Mouse (Mus musculus): ENCODE measurements around the gene Cpeb4.

The Cpeb4 gene

GRCm38 (mm10) chr11:31846771-31847468, 25.1 kb upstream of the Cpeb4 start:
- in situ Hi-C loops (cut with MseI, MboI) = no loop called here

- in situ Hi-C loops (cut with MseI, MboI) = no loop called here
Measured at GRCm38 (mm10) chr11:31847469-31847805, 24.6 kb upstream of the Cpeb4 start.

GRCm38 (mm10) chr11:31848725-31849124, 23.3 kb upstream of the Cpeb4 start:
- in situ Hi-C loops (cut with MseI, MboI) = no loop called here

DNA sequence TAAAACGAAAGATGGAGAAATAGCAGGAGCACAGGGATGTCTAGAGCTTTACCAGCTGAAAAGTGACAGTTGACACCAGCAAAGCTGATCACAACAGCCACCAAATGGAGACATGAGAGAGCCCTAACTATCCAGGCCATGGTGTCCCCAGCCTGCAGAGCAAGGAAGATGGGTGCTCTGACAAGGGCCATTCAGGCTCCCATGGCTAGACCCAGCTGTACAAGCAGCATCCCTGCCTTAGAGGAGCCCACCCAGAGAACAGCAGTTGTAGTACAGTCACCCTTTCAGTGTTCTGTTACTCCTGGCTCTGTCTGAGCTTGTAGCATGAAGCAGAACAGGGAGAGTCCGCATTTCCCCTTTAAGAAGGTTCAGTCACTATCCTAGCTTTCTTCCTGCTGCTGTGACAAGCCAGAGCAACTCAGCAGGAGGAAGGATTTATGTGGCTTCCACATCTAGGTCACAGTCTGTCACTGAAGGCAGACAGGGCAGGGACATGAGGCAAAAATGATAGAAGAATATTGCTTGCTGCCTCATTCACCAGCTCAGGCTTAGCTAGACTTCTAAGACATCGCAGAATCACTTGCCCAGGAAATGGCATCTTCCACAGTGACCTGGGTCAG, 21.7 kb upstream of the Cpeb4 start:
- in situ Hi-C loops (cut with MseI, MboI) = no loop called here

DNA sequence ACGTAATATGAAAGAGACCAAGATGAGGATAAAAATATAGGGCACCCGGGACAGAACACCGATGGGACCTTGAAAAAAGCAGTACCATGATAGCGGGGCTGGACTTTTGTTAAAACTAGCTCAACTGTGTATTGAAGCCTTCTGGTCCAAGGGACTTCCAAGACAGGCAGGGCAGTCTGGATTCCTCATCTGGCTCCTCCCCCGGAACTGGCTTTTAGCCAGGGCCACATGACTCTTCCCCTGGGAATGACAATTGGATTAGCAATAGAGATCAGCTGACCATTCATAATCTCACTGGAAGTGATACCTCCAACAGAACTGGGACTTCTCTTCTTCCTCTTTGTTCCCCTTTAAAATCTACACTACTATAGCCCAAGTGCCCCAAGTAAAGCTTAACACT, 21.0 kb upstream of the Cpeb4 start:
- in situ Hi-C loops (cut with MseI, MboI) = no loop called here

DNA sequence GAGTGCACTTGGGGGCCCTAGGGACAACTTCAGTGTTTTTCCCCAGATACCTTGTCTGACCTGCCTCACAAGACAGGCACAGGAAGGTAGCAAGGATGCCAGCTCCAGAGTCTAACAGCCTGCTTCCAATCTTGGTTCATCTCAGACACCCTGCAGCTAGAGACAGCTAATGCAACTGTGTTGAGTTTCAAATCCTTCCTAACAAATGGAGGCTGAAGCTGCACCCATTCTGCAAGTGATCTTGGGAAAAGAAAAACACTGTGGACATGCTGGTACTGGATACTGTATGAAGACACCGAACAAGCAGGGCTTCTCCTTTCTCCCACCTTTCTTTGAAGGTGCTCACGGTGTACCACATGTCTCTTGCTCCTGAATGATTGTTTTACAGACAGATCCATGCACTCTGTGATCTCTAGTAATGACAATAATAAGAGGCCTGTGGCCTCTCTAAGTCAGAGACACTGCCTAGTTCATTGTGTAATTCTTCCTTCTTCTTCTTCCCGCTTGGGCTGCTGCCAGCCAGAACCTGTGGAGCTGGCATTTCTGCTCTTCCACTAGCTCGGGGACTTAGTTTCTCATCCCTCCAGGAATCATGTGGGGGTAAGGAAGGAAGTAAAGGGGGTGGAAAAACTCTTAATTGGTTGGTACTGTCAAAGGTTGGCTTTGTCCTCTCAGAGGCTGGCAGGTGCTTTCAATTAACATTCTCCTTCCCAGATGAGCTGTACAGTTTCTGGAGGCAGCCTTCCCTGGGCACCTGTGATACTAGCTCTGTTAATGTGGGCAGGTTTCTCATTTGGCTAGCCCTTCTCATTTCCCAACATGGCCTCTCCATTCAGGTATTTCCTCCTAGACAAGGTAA, 20.1 kb upstream of the Cpeb4 start:
- in situ Hi-C loops (cut with MseI, MboI) = no loop called here

DNA sequence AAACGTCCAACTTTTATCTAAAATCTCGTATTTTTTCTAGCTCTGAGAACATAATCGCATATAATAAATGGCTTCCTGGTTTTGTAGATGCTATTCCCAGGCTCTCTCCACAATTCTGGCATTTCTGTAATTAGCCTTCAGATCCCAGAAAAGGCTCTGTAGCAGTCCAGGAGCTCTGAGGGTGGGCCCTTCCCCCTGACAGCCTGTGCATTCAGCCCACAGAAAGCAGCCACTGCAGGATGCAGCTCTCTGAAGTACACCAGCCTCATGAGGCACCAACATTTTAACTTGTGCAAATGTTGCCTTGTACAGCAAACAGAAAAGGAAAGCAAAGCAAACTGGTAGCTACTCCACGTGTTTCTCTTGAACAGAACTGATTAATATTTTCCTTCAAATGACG, 17.1 kb upstream of the Cpeb4 start:
- in situ Hi-C loops (cut with MseI, MboI) = no loop called here

DNA sequence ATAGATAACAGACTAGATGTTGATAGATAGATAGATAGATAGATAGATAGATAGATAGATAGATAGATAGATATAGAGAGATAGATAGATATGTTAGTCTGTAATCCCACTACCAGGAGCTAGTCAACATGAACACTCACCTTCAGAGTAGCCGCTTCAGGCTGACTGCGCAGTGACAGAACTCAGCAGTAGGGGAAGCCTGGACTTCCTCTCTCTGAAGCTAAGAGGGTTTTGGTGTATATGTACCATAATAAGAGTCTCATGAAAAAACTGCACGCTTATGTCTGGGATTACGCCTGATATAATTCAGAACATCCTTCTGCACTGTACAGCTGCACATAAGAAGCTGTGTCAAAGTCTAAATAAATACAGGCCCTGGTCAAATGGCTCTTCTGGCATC, 14.5 kb upstream of the Cpeb4 start:
- in situ Hi-C loops (cut with MseI, MboI) = no loop called here

GRCm38 (mm10) chr11:31861149-31861890, 10.7 kb upstream of the Cpeb4 start:
- in situ Hi-C loops (cut with MseI, MboI) = no loop called here

GRCm38 (mm10) chr11:31867976-31868375, 4.0 kb upstream of the Cpeb4 start:
- in situ Hi-C loops (cut with MseI, MboI) = no loop called here

DNA sequence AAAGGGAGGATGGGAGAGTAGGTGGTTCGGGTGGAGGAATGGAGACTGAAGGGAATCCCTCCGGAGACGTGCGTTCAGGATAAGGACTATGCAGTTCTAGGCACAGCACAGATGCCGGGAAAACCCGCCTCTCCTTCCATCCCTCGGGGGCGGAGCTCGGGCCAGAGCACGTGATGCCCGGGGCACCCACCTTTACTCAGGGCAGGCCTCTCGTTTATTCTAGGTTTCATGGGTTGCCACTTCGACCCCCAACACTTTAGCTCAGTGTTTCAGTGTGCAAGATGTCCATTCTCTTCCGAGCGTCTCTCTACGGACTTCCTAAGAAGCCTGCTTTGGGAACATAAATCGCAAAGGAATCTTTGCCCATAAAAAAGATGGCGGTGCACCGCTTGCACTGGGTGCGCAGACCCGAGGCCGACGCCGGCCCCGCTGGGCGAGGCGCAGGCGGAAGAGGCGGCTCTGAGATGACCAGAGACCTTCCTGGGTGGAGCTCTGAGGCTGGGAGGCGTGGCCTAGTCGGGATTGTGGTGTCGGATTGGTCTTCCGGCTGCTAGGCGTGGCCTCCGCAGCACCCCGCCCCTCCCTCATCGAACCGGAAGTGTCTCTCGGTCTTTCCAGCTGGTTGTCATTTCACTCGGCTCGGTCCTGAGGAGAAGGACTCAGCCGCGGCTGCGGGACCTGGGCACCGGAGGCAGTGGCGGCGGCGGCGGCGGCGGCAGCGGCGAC, 1.6 kb upstream of the Cpeb4 start:
- in situ Hi-C loops (cut with MseI, MboI) = loop anchor here in 1 of 2 experiments (10.0 kb wide), 1 partner anchor 196 kb away; the partner anchor contains the start of gene Bod1

DNA sequence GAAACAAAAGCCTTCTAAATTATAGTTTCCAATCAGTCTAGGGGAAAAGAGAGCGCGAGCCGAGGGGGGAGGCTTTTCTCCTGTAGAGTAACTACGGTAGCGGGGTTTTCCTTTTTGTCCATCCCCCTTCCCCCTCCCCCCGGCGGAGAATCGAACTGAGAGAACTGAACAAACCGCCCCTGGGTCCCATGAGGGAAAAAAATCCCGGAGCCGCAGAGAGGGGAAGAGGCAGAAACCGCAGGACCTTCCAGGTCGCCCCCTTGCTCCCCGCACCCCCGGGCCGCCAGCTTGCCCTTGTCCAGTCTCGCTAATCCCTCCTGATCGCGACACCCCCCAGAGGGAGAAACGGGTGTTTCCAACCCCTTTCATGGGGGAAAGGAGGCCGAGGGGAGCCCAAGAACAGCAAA, 873 bp upstream of the Cpeb4 start:
- in situ Hi-C loops (cut with MseI, MboI) = loop anchor here in 1 of 2 experiments (10.0 kb wide), 1 partner anchor 196 kb away; the partner anchor contains the start of gene Bod1

DNA sequence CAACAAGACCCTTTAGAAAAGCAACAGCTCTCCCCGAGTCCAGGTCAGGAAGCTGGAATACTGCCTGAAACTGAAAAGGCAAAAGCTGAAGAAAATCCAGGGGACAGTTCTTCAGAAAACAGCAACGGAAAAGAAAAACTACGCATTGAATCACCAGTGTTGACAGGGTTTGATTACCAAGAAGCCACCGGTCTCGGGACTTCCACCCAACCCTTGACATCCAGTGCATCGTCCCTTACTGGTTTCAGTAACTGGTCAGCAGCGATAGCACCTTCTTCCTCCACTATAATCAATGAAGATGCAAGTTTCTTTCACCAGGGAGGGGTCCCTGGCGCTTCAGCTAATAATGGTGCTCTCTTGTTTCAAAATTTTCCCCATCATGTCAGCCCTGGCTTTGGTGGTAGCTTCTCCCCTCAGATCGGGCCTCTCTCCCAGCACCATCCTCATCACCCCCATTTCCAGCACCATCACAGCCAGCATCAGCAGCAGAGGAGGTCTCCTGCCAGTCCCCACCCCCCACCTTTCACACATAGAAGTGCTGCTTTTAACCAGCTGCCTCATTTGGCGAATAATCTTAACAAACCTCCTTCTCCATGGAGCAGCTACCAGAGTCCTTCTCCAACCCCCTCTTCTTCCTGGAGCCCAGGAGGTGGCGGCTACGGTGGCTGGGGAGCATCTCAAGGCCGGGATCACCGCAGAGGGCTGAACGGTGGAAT, 693 bp downstream of the Cpeb4 start:
- in situ Hi-C loops (cut with MseI, MboI) = loop anchor here in 1 of 2 experiments (10.0 kb wide), 1 partner anchor 198 kb away; the partner anchor contains the start of gene Bod1

DNA sequence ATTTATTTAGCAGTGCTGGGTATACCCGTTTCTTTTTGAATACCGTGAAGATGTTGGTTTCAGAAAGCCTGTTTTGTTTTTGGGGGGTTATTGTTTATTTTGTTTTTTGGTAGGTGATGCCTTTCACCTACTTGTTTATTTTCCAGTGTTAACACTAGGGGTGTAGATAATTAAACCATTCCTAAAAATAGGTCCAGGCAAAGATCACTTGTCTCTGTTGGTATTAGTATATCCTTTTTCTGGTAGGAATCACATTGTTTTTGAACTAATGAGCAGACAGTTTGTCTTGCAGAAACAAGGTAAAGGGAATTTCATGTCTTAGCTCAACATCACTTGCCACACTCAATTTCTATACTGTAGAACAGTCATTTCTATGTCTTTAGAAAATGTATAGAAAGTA, 2.1 kb downstream of the Cpeb4 start:
- in situ Hi-C loops (cut with MseI, MboI) = loop anchor here in 1 of 2 experiments (10.0 kb wide), 1 partner anchor 199 kb away; the partner anchor contains the start of gene Bod1

DNA sequence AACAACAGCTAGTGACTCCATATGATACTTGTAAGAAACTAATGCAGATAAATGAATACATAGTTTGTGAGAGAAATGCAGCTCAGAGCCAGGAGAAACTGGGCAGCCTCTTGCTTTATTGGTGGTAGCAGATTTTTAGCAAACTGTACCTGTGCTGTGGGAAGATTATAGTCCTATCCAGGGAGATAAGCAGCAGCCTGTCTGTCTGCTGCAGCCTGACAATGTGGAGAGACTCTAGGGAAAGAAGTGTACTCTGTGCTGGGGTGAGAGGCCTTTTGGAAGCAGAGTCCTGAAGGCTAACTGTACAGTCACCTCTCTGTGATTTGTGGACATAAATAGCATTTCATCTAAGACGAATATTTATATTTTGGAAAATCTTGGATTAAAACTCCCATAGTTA, 11.7 kb downstream of the Cpeb4 start:
- in situ Hi-C loops (cut with MseI, MboI) = no loop called here

DNA sequence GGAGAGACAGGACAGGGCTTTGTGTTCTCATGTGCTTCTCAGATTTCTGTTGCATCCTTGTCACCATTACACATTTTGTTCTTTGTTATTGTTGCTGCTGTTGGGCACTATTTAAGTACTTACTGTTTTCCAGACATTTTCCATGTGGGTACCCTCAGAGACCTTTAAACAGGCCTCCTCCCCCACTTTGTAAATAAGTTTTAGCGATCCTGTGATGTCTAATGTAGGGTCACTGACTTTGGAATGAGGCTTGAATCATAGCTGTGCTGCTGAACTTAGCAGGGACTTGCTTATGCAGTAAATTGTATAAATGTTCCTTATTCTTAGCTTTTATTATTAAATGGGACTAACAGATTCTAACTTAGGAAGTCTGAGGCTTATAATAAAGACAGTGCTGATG, 13.8 kb downstream of the Cpeb4 start:
- in situ Hi-C loops (cut with MseI, MboI) = no loop called here

DNA sequence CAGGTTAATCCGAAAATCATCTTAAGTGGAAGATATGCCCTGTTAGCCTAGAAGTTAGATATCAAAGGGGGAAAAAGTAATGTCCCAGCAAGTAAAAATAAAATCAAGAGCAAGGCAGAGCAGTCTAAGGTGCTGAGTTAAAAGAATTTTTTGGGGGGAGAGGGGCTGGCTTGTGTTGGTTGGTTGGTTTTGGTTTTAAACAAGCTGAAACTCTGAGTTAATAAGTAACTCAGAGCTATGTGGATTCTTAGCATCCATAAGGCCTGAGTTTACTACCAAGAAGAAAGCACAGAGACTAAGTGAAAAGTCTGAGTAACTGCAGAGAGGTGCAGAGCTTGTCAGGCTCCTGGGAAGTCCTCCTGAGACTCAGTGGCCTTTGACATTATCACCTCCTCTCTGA, 16.2 kb downstream of the Cpeb4 start:
- in situ Hi-C loops (cut with MseI, MboI) = no loop called here

DNA sequence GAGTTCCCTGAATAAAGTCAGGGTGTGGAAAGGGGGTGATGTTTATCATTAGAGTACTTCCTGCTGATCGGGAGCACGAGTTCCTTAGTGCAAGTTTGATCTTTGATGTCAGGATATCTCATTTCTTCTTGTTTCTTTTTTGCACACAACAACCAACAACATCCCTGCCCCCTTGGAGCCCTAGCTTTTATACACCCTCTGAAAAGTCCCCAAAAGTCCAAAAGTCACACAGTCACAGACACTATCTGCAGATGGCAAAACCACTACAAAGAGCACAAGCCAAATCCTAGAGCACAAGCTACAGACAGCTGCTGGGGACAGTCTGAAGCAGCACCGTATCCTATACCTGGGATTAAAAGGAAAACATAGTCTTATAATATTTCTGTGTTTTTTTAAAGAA, 20.1 kb downstream of the Cpeb4 start:
- in situ Hi-C loops (cut with MseI, MboI) = no loop called here

GRCm38 (mm10) chr11:31893639-31894038, 21.6 kb downstream of the Cpeb4 start:
- in situ Hi-C loops (cut with MseI, MboI) = no loop called here

DNA sequence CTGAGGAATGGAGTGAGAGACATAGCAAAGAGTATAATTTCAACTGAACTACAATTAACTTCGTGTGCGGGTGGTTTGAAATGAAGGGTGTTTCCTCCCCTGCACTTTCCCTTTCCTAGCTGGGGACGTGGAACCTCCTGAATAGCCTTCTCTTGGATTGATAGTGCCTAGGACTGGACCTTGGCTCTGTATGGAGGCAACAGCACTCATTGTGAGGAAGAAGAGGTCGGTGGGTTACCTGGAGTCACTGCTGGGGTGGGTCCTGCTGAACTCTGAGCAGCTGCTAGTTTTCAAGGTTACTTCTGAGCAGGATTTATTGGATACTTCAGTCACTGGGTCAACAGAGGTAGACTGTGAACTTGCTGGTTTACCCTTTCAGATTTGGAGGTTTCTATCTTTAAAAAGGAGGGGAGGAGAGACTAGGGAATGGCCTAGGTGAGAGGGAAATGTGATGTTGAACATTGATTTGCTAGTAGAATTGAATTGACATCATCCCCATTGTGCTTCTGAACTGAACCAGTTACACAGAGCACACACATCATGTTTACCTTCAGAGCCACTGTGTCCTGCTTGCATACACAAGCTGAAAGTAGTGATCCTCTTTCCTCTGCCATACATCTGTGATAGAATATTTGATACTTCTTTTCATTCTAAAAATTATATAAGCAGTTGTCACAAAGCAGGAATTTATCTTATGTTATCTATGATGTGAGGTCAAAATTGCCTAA, 24.2 kb downstream of the Cpeb4 start:
- in situ Hi-C loops (cut with MseI, MboI) = no loop called here
